Mouse (Mus musculus) fibroblast of lung, adult 2 months (primary cell): ENCODE results near the gene Gm13023.
"Not testable (repeated sequence)": the region's sequence is repeated elsewhere in the genome, so short reads cannot be mapped to it uniquely, and the experiment has no call there.

Source experiments
- DNase-seq: peaks from one replicate; pipeline ENCODE4 v3.0.0-alpha.2; 2011; ENCODE audit warnings: low read depth

Gm13023 gene

GRCm38 (mm10) chr4:143789052-143789451, at the start of gene Gm13023:
Gene Gm13023, plus strand, starts transcription at chr4:143789352.
- DNase-seq, result not testable (repeated sequence)

- no peak for DNase-seq
These were observed 26.8 kb downstream of the Gm13023 start, which contains the start of gene Gm13084 for GRCm38 (mm10) chr4:143815993-143816392. Gene Gm13084, minus strand, starts transcription at chr4:143816093.
